ENCODE assay signal across 8 mouse cellular contexts in the genomic region with DNA sequence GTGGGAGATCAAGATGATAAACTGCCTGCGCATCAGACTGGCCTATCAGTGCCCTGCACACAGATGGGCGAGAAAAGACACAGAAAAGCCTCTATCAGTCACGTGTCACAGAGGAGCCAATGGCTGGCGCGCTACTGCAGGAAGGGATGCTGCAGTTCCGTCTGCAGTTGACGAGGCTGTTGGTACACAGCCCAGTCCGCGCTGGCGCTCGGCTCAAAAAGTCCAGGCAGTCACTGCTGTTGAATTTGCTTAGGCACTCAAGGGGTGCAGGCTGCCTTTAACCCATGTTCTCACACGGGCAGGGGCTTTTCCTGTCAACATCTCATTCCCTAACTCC.
DNase-seq lines count a peak whose midpoint lies in the region; ATAC-seq and TF ChIP-seq lines count a peak whose summit lies in the region.

No protein-coding gene starts in this region.

- intact Hi-C loops in gastrocnemius, adult 2 months (cut with DNase I): no loop called here
- intact Hi-C loops in left cerebral cortex, postnatal 14 days (cut with DNase I): loop anchor here (10.0 kb wide), 1 partner anchor 367 kb away; no protein-coding TSS in a partner anchor

- H3K9ac ChIP-seq in hindbrain, embryonic 15.5 days: peak overlapping the region; percentile 44

- peak; percentile 97 for ATAC-seq in common myeloid progenitor, adult 5-6 weeks (replicated peaks; ENCODE audit: low read depth, poor library complexity, severe bottlenecking)
- peak; percentile 100 for ATAC-seq in hindbrain, embryonic 15.5 days (ENCODE audit: low FRiP score, low read depth)

- no peak for TF ChIP-seq CTCF in gastrocnemius, adult 2 months (IDR thresholded peaks at IDR 0.05)

- H3K4me1 ChIP-seq in hindbrain, embryonic 15.5 days (replicated peaks): peaks cover 14% of the 10 kb centered on the region; the same call in 1 of the 2 replicates

- no peaks in the 10 kb centered on the region for H3K9me3 ChIP-seq in hindbrain, embryonic 15.5 days

- H3K36me3 ChIP-seq in hindbrain, embryonic 15.5 days: no peaks in the 10 kb centered on the region

- H3K27me3 ChIP-seq in hindbrain, embryonic 15.5 days: no peaks in the 10 kb centered on the region

- WGBS in hindbrain, embryonic 15.5 days: 3% methylated on average over 12 of the region's 12 CpGs

- H3K4me3 ChIP-seq in gastrocnemius, adult 2 months: peak overlapping the region; percentile 40
- peak overlapping the region; percentile 32 for H3K4me3 ChIP-seq in hindbrain, embryonic 15.5 days

- H3K27ac ChIP-seq in gastrocnemius, adult 2 months: no peak overlapping the region
- H3K27ac ChIP-seq in hindbrain, embryonic 15.5 days (replicated peaks): peak overlapping the region; percentile 90

- DNase-seq in adrenal gland, adult 18-20 months (ENCODE audit: low spot score in 2 of 2): peak; percentile 3 to 21
- peak; percentile 70 for DNase-seq in gastrocnemius, adult 2 months
- peak; percentile 91 to 95 for DNase-seq in left cerebral cortex, postnatal 14 days (ENCODE audit: low spot score in 2 of 2)
- peak; percentile 90 for DNase-seq in mesoderm, embryonic 11.5 days (ENCODE audit: low read depth, low spot score)
- peak; percentile 91 for DNase-seq in right cerebral cortex, postnatal 25 days
- no peak for DNase-seq in spleen, postnatal 4 days (ENCODE audit: low spot score in 2 of 2)

- H3K4me2 ChIP-seq in hindbrain, embryonic 15.5 days: peak overlapping the region; percentile 52

Comparison
In these comparisons a context has a peak if more than half of its experiments do, and no peak if none do; other contexts are left out.
1. DNase-seq: peak in adrenal gland, adult 18-20 months (2 of 2), gastrocnemius, adult 2 months (single experiment), left cerebral cortex, postnatal 14 days (2 of 2), mesoderm, embryonic 11.5 days (single experiment) and right cerebral cortex, postnatal 25 days (single experiment); none in spleen, postnatal 4 days (0 of 2).